Mouse (Mus musculus) myocyte (in vitro differentiated cells): ENCODE data around the gene Psmd8. TPM values are rescaled to one million over a fixed set of nuclear protein-coding genes. Genes with fewer than 3 reads are reported as not detected.
A peak's percentile ranks its signal among the peaks of the same experiment; 100 is the strongest.

Source experiments
- H3K27me3 ChIP-seq: one replicate; pipeline ENCODE4 v1.6.1; 2011; ENCODE audit not compliant: control insufficient read depth, insufficient read depth, insufficient read length
- H3K36me3 ChIP-seq: one replicate; pipeline ENCODE4 v1.6.1; 2011; ENCODE audit not compliant: control insufficient read depth, insufficient read depth
- H3K4me2 ChIP-seq: one replicate; pipeline ENCODE4 v1.6.1; 2011; ENCODE audit warnings: low read depth, control low read depth
- H3K4me3 ChIP-seq: one replicate; pipeline ENCODE4 v1.5.1; 2011; ENCODE audit warnings: mild to moderate bottlenecking, control low read depth, moderate library complexity
- H3K79me2 ChIP-seq: one replicate; pipeline ENCODE4 v1.6.1; 2011; ENCODE audit not compliant: control insufficient read depth, insufficient read depth
- H3ac ChIP-seq: one replicate; pipeline ENCODE4 v1.6.1; 2011; ENCODE audit not compliant: control insufficient read depth, insufficient read length
- CEBPB ChIP-seq: IDR thresholded peaks from 2 replicates; pipeline ENCODE4 v1.6.1; 2011; ENCODE audit warnings: mild to moderate bottlenecking, moderate library complexity; ENCODE audit not compliant: poor library complexity, insufficient read depth, severe bottlenecking
- E2F4 ChIP-seq: IDR thresholded peaks from one replicate; pipeline ENCODE4 v1.6.1; 2011; ENCODE audit warnings: mild to moderate bottlenecking, control low read depth, moderate library complexity; ENCODE audit not compliant: insufficient read depth
- MAX ChIP-seq: IDR thresholded peaks from one replicate; pipeline ENCODE4 v1.6.1; 2011; ENCODE audit warnings: low read depth, mild to moderate bottlenecking, control low read depth
- MYOD1 ChIP-seq, 3 experiments: IDR thresholded peaks; one replicate each; pipeline ENCODE4 v1.6.1; 2011; ENCODE audit warnings: control low read depth in 2 of 3, low read depth in 2 of 3, mild to moderate bottlenecking in 2 of 3, moderate library complexity in 1 of 3; ENCODE audit not compliant: insufficient read length in 2 of 3, control insufficient read depth in 1 of 3
- MYOG ChIP-seq, 3 experiments: IDR thresholded peaks; one replicate each; pipeline ENCODE4 v1.6.1; 2011; ENCODE audit warnings: control low read depth in 2 of 3, low read depth in 2 of 3, mild to moderate bottlenecking in 2 of 3; ENCODE audit not compliant: insufficient read length in 2 of 3, control insufficient read depth in 1 of 3, insufficient read depth in 1 of 3
- POLR2A ChIP-seq: IDR thresholded peaks from one replicate; pipeline ENCODE4 v1.6.1; 2011; ENCODE audit warnings: low read depth, mild to moderate bottlenecking, control low read depth, moderate library complexity; ENCODE audit not compliant: insufficient read length
- POLR2AphosphoS2 ChIP-seq: IDR thresholded peaks from one replicate; pipeline ENCODE4 v1.6.1; 2011; ENCODE audit warnings: low read depth, control low read depth; ENCODE audit not compliant: insufficient read length
- REST ChIP-seq: IDR thresholded peaks from one replicate; pipeline ENCODE4 v1.6.1; 2011; ENCODE audit warnings: mild to moderate bottlenecking, control low read depth, moderate library complexity; ENCODE audit not compliant: insufficient read depth, insufficient read length
- SRF ChIP-seq: IDR thresholded peaks from one replicate; pipeline ENCODE4 v1.6.1; 2011; ENCODE audit warnings: low read depth; ENCODE audit not compliant: control insufficient read depth, insufficient read length
- TCF12 ChIP-seq: IDR thresholded peaks from one replicate; pipeline ENCODE4 v1.6.1; 2011; ENCODE audit warnings: mild to moderate bottlenecking, control low read depth; ENCODE audit not compliant: poor library complexity, insufficient read depth, severe bottlenecking
- TCF3 ChIP-seq: IDR thresholded peaks from one replicate; pipeline ENCODE4 v1.6.1; 2011; ENCODE audit warnings: low read depth, control low read depth; ENCODE audit not compliant: insufficient read length
- USF1 ChIP-seq: IDR thresholded peaks from one replicate; pipeline ENCODE4 v1.6.1; 2011; ENCODE audit warnings: low read depth, mild to moderate bottlenecking, control low read depth, moderate library complexity
- polyA plus RNA-seq: library from polyadenylated mRNA; unstranded; fragments of >200 nt; fragmentation: generic; extraction: Trizol; gene quantifications from one replicate; pipeline ENCODE4 v1.2.1, GENCODE M21; 2012; ENCODE audit warnings: missing spikeins

Gene Psmd8
- polyA plus RNA-seq, 1 experiment: 404 TPM

- H3K36me3 ChIP-seq: no peaks in the 10 kb centered on the region
- no peak overlapping the region for H3ac ChIP-seq
- no peaks in the 10 kb centered on the region for H3K27me3 ChIP-seq
- no peaks in the 10 kb centered on the region for H3K79me2 ChIP-seq
- no peak overlapping the region for H3K4me2 ChIP-seq
- TF ChIP-seq REST: no peak
- TF ChIP-seq TCF3: no peak
- no peak for TF ChIP-seq E2F4
- TF ChIP-seq MYOD1 (IDR thresholded peaks at IDR 0.05; ENCODE audit: control insufficient read depth in 1 of 3, insufficient read length in 2 of 3, low read depth in 2 of 3): no peak
- TF ChIP-seq CEBPB: no peak
- no peak for TF ChIP-seq POLR2A
- no peak for TF ChIP-seq SRF
- TF ChIP-seq MYOG (IDR thresholded peaks at IDR 0.05; ENCODE audit: control insufficient read depth in 1 of 3, insufficient read depth in 1 of 3, insufficient read length in 2 of 3, low read depth in 2 of 3): no peak
- no peak for TF ChIP-seq POLR2AphosphoS2
- no peak for TF ChIP-seq MAX
- no peak for TF ChIP-seq USF1
- no peak for TF ChIP-seq TCF12
- H3K4me3 ChIP-seq: no peak overlapping the region
These were observed 18.2 kb downstream of the Psmd8 start for GRCm38 (mm10) chr7:29162294-29162693.

GRCm38 (mm10) chr7:29158264-29158663, 22.2 kb downstream of the Psmd8 start:
- Histone ChIP-seq H3K4me3 (no peak overlapping the region), H3K36me3 (no peaks in the 10 kb centered on the region), H3K4me2 (no peak overlapping the region), H3K79me2 (no peaks in the 10 kb centered on the region), H3K27me3 (no peaks in the 10 kb centered on the region), H3ac (no peak overlapping the region)
- no peak for TF ChIP-seq SRF
- no peak for TF ChIP-seq TCF3
- no peak for TF ChIP-seq USF1
- no peak for TF ChIP-seq POLR2AphosphoS2
- TF ChIP-seq MAX: no peak
- TF ChIP-seq CEBPB: no peak
- no peak for TF ChIP-seq MYOD1 (IDR thresholded peaks at IDR 0.05; ENCODE audit: control insufficient read depth in 1 of 3, insufficient read length in 2 of 3, low read depth in 2 of 3)

- peak within 1 kb of the TSS; percentile 36 for H3ac ChIP-seq
- no peaks in the 10 kb centered on the region for H3K79me2 ChIP-seq
- TF ChIP-seq REST (no peak), POLR2A (peak; percentile 54), CEBPB (no peak), POLR2AphosphoS2 (peak; percentile 73), SRF (no peak)
- H3K36me3 ChIP-seq: no peaks in the 10 kb centered on the region
- H3K27me3 ChIP-seq: no peaks in the 10 kb centered on the region
- peak within 1 kb of the TSS; percentile 70 for H3K4me2 ChIP-seq
- H3K4me3 ChIP-seq: peak within 1 kb of the TSS; percentile 22
These were observed 24.4 kb downstream of the Psmd8 start, which contains the start of gene Fam98c for GRCm38 (mm10) chr7:29155838-29156782. TSS of gene Fam98c (minus strand) at chr7:29156234.

- no peaks in the 10 kb centered on the region for H3K36me3 ChIP-seq
- peak overlapping the region; percentile 36 for H3ac ChIP-seq
- H3K79me2 ChIP-seq: no peaks in the 10 kb centered on the region
- peak overlapping the region; percentile 22 for H3K4me3 ChIP-seq
- no peaks in the 10 kb centered on the region for H3K27me3 ChIP-seq
- peak overlapping the region; percentile 70 for H3K4me2 ChIP-seq
- TF ChIP-seq REST (no peak), MAX (no peak), TCF12 (no peak), E2F4 (no peak), USF1 (no peak), SRF (no peak), POLR2AphosphoS2 (peak; percentile 38), POLR2A (peak; percentile 73), MYOD1 (IDR thresholded peaks at IDR 0.05; ENCODE audit: control insufficient read depth in 1 of 3, insufficient read length in 2 of 3, low read depth in 2 of 3) (no peak)
These were observed 25.2 kb downstream of the Psmd8 start for GRCm38 (mm10) chr7:29155196-29155837.
